Mouse (Mus musculus) MEL (cell line): Measurements from ENCODE around the gene Zscan4e. TPM values are rescaled to one million over a fixed set of nuclear protein-coding genes. Genes with fewer than 3 reads are reported as not detected.
"Not testable (repeated sequence)": the region's sequence is repeated elsewhere in the genome, so short reads cannot be mapped to it uniquely, and the experiment has no call there.

Experiments
- DNase-seq: peaks from one replicate; pipeline ENCODE4 v3.0.0; 2011; ENCODE audit warnings: low read depth, low spot score
- H3K27ac ChIP-seq: 2 replicates; pipeline ENCODE4 v1.5.1; 2012; ENCODE audit warnings: low read depth, mild to moderate bottlenecking, control low read depth, low read length, moderate library complexity; ENCODE audit not compliant: control insufficient read depth
- H3K27me3 ChIP-seq, 2 experiments: fragments of 150-350 bp in 1 of 2; sonication (generic) in 1 of 2; 2 replicates each; pipeline ENCODE4 v1.6.1; 2012; ENCODE audit warnings: low read length in 2 of 2, mild to moderate bottlenecking in 2 of 2, improper control_type of control experiment in 1 of 2, moderate library complexity in 1 of 2; ENCODE audit not compliant: insufficient read depth in 2 of 2, control insufficient read depth in 1 of 2
- H3K36me3 ChIP-seq, 2 experiments: 2 replicates each; pipeline ENCODE4 v1.6.1; 2012 to 2014; ENCODE audit warnings: low read length in 2 of 2, improper control_type of control experiment in 1 of 2, inconsistent platforms in 1 of 2, mild to moderate bottlenecking in 1 of 2; ENCODE audit not compliant: insufficient read depth in 2 of 2, control insufficient read depth in 1 of 2
- H3K4me1 ChIP-seq, 2 experiments: fragments of 150-350 bp in 1 of 2; sonication (generic) in 1 of 2; 2 replicates each; pipeline ENCODE4 v1.6.1; 2012; ENCODE audit warnings: low read length in 2 of 2, improper control_type of control experiment in 1 of 2, mild to moderate bottlenecking in 1 of 2; ENCODE audit not compliant: insufficient read depth in 2 of 2, control insufficient read depth in 1 of 2
- H3K4me3 ChIP-seq, 2 experiments: fragments of 150-350 bp in 1 of 2; sonication (generic) in 1 of 2; 2 replicates each; pipeline ENCODE4 v1.5.1; 2012; ENCODE audit warnings: low read depth in 2 of 2, low read length in 2 of 2, mild to moderate bottlenecking in 2 of 2, moderate library complexity in 2 of 2, control low read depth in 1 of 2, improper control_type of control experiment in 1 of 2; ENCODE audit not compliant: control insufficient read depth in 1 of 2, insufficient read depth in 1 of 2
- H3K79me2 ChIP-seq: 2 replicates; pipeline ENCODE4 v1.6.1; 2012; ENCODE audit warnings: mild to moderate bottlenecking, low read length, moderate library complexity; ENCODE audit not compliant: control insufficient read depth, poor library complexity, insufficient read depth
- H3K9ac ChIP-seq: 2 replicates; pipeline ENCODE4 v1.6.1; 2012; ENCODE audit warnings: low read depth, mild to moderate bottlenecking, control low read depth, low read length, moderate library complexity; ENCODE audit not compliant: control insufficient read depth, poor library complexity, severe bottlenecking
- H3K9me3 ChIP-seq: fragments of 150-350 bp; sonication (generic); replicated peaks from 2 replicates; pipeline ENCODE4 v1.6.1; 2012; ENCODE audit warnings: mild to moderate bottlenecking, low read length, improper control_type of control experiment, moderate library complexity; ENCODE audit not compliant: insufficient read depth
- polyA plus RNA-seq, 2 experiments: library from polyadenylated mRNA; stranded (reverse) in 1 of 2; unstranded in 1 of 2; fragments of >175 nt in 1 of 2; fragments of >200 nt in 1 of 2; gene quantifications; 2 replicates each; pipeline versions ENCODE4 v1.2.1 to v1.2.4; 2012; ENCODE audit warnings: low replicate concordance in 2 of 2, low read depth in 1 of 2; ENCODE audit not compliant: insufficient read length in 2 of 2, insufficient read depth in 1 of 2, missing spikeins in 1 of 2
- total RNA-seq: library from RNA; depleted of rRNA; stranded (reverse); fragments of 300-350 nt; gene quantifications from 2 replicates; pipeline ENCODE4 v1.2.3, GENCODE M21; 2012; rRNA removed

The Zscan4e gene
- not detected in 2 replicates for total RNA-seq
- polyA plus RNA-seq, result not detected

DNA sequence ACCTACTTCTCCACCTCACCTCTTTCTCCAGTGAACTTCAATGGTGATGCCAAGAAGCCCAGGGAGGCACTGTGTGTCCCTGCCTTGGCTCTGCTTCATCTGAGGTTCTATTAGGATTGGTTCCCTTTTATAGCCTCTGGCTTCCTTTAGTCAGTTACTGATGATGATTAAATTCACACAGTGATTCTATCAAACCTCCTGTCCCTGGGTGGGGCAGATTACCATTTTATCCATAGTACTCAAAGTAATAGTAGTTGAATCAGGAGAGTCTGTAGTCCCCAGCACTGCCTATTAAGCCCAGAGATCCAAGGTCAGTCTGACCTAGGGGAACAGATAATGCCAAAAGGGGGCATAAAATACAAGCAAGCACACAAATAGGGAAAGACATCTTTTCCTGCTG lies at the start of gene Zscan4e:
Gene Zscan4e, minus strand, starts transcription at position 101 of the 400 bp plus-strand sequence.
- not testable (repeated sequence) for H3K27ac ChIP-seq, H3K36me3 ChIP-seq, H3K9me3 ChIP-seq, DNase-seq, H3K9ac ChIP-seq, H3K4me3 ChIP-seq, H3K4me1 ChIP-seq, H3K79me2 ChIP-seq, H3K27me3 ChIP-seq

Other genes starting within 250 kb of the Zscan4e start
- gene Zscan4-ps1, start 241.0 kb downstream of the Zscan4e start, total RNA-seq, result not detected in 2 replicates
- not detected for gene Zscan4-ps1, start 241.0 kb downstream of the Zscan4e start, polyA plus RNA-seq
- gene Zscan4d, start 144.5 kb downstream of the Zscan4e start, total RNA-seq, result not detected in 2 replicates
- gene Zscan4d, start 144.5 kb downstream of the Zscan4e start, polyA plus RNA-seq, result not detected
- gene Zscan4f, start 87.2 kb upstream of the Zscan4e start, total RNA-seq, result not detected in 2 replicates
- not detected for gene Zscan4f, start 87.2 kb upstream of the Zscan4e start, polyA plus RNA-seq
- gene Zscan4-ps2, start 203.6 kb upstream of the Zscan4e start, total RNA-seq, result not detected in 2 replicates
- gene Zscan4-ps2, start 203.6 kb upstream of the Zscan4e start, polyA plus RNA-seq, result not detected